Mouse (Mus musculus): ENCODE data around the gene Pcnx2. TPM values are rescaled to one million over a fixed set of nuclear protein-coding genes. Genes with fewer than 3 reads are reported as not detected.

Gene Pcnx2
- polyA plus RNA-seq, 1 experiment from 2014 or later = 0.75 TPM

DNA sequence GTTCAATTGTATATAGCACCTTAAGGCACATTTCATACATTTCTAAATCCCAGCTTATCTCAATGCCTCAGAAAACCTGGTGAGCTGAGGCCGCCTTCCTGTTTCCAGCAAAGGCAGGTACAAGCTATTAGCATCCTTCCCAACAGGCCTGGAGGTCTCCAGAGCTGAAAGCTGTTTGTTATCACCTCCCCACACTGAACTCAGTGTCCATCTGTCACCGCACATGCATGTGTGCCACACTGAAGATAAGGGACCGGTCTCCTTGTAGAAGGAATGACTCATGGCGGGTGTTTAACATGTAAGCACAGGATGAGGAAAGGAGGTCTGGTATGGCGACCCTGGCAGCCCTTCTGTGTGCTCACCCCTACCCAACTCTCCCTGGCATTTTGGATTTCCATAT is 186.6 kb downstream of the Pcnx2 start:
- Histone ChIP-seq H3K27ac (replicated peaks) (no peak overlapping the region), H3K4me1 (no peaks in the 10 kb centered on the region)

DNA sequence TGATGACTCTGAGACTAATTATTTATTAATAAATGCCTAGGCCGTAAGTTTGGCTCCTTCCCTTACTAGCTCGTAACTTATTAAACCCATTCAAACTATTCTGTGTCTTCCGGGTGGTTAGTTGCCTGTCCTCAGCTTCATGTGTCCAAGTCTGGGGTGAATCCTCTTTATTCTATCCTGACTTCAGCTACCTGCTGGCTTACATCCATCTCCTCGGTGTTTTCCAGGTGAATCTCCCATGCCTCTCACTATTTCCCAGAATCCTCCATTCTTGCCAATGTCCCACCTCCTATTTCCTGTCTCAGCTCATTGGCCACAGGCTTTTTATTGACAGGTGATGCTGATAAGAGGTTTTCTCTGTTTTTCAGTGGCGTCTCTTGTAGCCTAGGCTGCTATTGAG is 188.9 kb downstream of the Pcnx2 start:
- no peak overlapping the region for H3K27ac ChIP-seq (replicated peaks)
- no peak for ATAC-seq (ENCODE audit: insufficient number of reproducible peaks, low FRiP score, low TSS enrichment, low read depth)
- 87% methylated on average over 5 of the region's 5 CpGs for WGBS
- H3K4me2 ChIP-seq (replicated peaks) = no peak overlapping the region
- no peaks in the 10 kb centered on the region for H3K27me3 ChIP-seq
- no peak overlapping the region for H3K9ac ChIP-seq
- no peaks in the 10 kb centered on the region for H3K36me3 ChIP-seq
- no peak overlapping the region for H3K4me3 ChIP-seq (replicated peaks)
- no peaks in the 10 kb centered on the region for H3K4me1 ChIP-seq
- no peaks in the 10 kb centered on the region for H3K9me3 ChIP-seq (replicated peaks)

More for the DNA sequence above, 186.6 kb downstream of the Pcnx2 start:
- no peak for ATAC-seq (ENCODE audit: insufficient number of reproducible peaks, low FRiP score, low TSS enrichment, low read depth)
- H3K9me3 ChIP-seq (replicated peaks) = no peaks in the 10 kb centered on the region
- H3K27me3 ChIP-seq = no peaks in the 10 kb centered on the region
- H3K4me3 ChIP-seq (replicated peaks) = no peak overlapping the region
- no peaks in the 10 kb centered on the region for H3K36me3 ChIP-seq
- WGBS = 81% methylated on average over 5 of the region's 5 CpGs
- H3K4me2 ChIP-seq (replicated peaks) = no peak overlapping the region
- H3K9ac ChIP-seq = no peak overlapping the region

DNA sequence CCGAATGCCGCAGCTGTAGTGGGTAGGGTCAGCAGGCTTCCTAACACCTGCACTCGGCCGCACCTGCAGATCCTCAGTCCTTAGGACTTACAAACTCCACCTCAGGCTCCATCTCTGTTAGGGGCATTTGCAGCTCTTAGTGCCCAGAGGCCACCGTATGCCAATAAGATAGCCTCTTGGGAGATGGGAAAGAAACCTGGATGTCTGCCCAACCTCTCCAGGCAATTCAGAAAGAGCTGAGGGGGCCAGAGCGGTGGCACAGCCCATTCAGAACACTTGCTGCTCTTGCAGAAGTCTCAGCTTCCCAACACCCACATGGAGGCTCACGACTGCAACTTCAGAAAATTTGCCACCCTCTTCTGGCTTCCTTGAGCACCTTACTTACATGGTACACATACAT is 192.3 kb downstream of the Pcnx2 start:
- no peak overlapping the region for H3K27ac ChIP-seq (replicated peaks)
- ATAC-seq (ENCODE audit: insufficient number of reproducible peaks, low FRiP score, low TSS enrichment, low read depth) = no peak
- no peak overlapping the region for H3K4me3 ChIP-seq (replicated peaks)
- H3K9ac ChIP-seq = no peak overlapping the region
- H3K27me3 ChIP-seq = no peaks in the 10 kb centered on the region
- no peaks in the 10 kb centered on the region for H3K9me3 ChIP-seq (replicated peaks)
- H3K4me2 ChIP-seq (replicated peaks) = no peak overlapping the region
- 74% methylated on average over 7 of the region's 7 CpGs for WGBS
- no peaks in the 10 kb centered on the region for H3K36me3 ChIP-seq
- H3K4me1 ChIP-seq = no peaks in the 10 kb centered on the region

DNA sequence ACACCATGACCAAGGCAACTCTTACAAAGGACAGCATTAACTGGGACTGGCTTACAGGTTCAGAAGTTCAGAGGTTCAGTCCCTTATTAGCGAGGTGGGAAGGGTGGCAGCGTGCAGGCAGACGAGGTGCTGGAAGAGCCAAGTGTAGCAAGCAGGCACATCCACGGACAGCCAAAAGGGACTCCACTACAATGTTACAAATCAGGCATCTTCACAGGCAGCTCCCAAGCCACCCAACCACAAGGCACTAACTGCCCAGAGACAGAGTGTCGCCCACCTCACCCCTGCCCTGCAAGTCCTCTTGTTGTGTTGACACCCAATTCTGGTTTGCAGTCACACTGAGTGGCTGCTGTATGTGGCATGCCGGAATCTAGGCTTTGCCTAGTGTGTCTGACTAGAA is 193.7 kb downstream of the Pcnx2 start:
- Histone ChIP-seq H3K9me3 (replicated peaks) (no peaks in the 10 kb centered on the region), H3K36me3 (no peaks in the 10 kb centered on the region), H3K4me1 (no peaks in the 10 kb centered on the region), H3K27ac (replicated peaks) (no peak overlapping the region), H3K4me3 (replicated peaks) (no peak overlapping the region), H3K9ac (no peak overlapping the region), H3K27me3 (no peaks in the 10 kb centered on the region), H3K4me2 (replicated peaks) (no peak overlapping the region)
- ATAC-seq (ENCODE audit: insufficient number of reproducible peaks, low FRiP score, low TSS enrichment, low read depth) = no peak
- 83% methylated on average over 6 of the region's 6 CpGs for WGBS

DNA sequence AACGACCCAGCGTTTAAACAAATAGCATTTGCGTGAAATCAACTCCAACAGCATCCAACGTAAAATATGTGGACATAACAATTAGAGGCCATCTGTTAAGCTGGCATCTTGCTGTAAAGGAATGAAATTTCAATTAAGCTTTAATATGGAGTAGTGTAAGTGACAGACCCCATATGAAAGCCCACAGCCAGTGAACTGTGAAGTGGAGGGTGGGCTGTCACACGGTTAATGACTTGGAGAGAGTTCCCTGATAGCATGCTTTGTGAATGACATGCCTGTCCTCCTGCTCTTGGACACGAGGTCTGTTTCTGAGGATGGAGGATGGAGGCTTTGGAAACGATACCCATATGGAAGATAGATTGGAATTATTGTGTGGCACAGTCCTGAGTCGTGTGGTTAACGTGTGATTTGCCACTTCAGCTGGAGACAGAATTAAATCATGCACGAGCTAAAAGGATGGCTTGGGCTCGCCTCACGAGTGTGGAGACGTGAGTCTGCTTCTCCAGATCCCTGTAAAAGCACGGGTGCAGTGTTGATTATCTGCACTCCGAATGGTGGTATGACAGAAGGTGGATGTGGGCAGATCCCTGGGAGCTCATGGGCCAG is 195.1 kb downstream of the Pcnx2 start:
- 74% methylated on average over 15 of the region's 15 CpGs for WGBS
- no peak for ATAC-seq (ENCODE audit: insufficient number of reproducible peaks, low FRiP score, low TSS enrichment, low read depth)
- H3K4me2 ChIP-seq (replicated peaks) = no peak overlapping the region

More for the DNA sequence above, 195.1 kb downstream of the Pcnx2 start:
- Histone ChIP-seq H3K27me3 (no peaks in the 10 kb centered on the region), H3K36me3 (no peaks in the 10 kb centered on the region), H3K27ac (replicated peaks) (no peak overlapping the region), H3K4me1 (no peaks in the 10 kb centered on the region), H3K9ac (no peak overlapping the region), H3K9me3 (replicated peaks) (no peaks in the 10 kb centered on the region), H3K4me3 (replicated peaks) (no peak overlapping the region)

Other genes with a start within 250 kb of the Pcnx2 start
- 5.7 and 6.9 TPM in 2 replicates for gene Map10, start 228.5 kb downstream of the Pcnx2 start, polyA plus RNA-seq (2015; fragmentation: Nextera tagmentation; extraction: Ambion mirVana)
- gene Ntpcr, start 168.4 kb downstream of the Pcnx2 start, polyA plus RNA-seq (2015; fragmentation: Nextera tagmentation; extraction: Ambion mirVana) = 35.6 and 42.6 TPM in 2 replicates
- gene Map3k21, start 12.1 kb upstream of the Pcnx2 start, polyA plus RNA-seq (2015; fragmentation: Nextera tagmentation; extraction: Ambion mirVana) = 0.27 and 0.37 TPM in 2 replicates
- gene Kcnk1, start 96.9 kb upstream of the Pcnx2 start, polyA plus RNA-seq (2015; fragmentation: Nextera tagmentation; extraction: Ambion mirVana) = 20.5 and 25.4 TPM in 2 replicates

Data from embryonic facial prominence, embryonic 15.5 days (tissue).